Mouse (Mus musculus): ENCODE measurements around the gene Zc3h8.

Gene Zc3h8

GRCm38 (mm10) chr2:128890661-128891335 lies 53.1 kb downstream of the Zc3h8 start:
- DNase-seq: no peak

- no peak for DNase-seq
Measured at GRCm38 (mm10) chr2:128887866-128888550, 55.9 kb downstream of the Zc3h8 start.

GRCm38 (mm10) chr2:128885225-128885811 lies 58.6 kb downstream of the Zc3h8 start:
- no peak for DNase-seq

GRCm38 (mm10) chr2:128881236-128881635 lies 62.6 kb downstream of the Zc3h8 start:
- DNase-seq: no peak

All from layer of hippocampus, adult 9-11 months (tissue).